Mouse (Mus musculus) frontal cortex, adult 2 months (tissue): ENCODE measurements around the gene Gm3298. TPM values are rescaled to one million over a fixed set of nuclear protein-coding genes. Genes with fewer than 3 reads are reported as not detected.
"Not testable (repeated sequence)": the region's sequence is repeated elsewhere in the genome, so short reads cannot be mapped to it uniquely, and the experiment has no call there.

Experiments
- DNase-seq, 2 experiments: peaks; one replicate each; pipeline ENCODE4 v3.0.0; 2022; ENCODE audit warnings: low spot score in 1 of 2; ENCODE audit errors: extremely low spot score in 1 of 2
- polyA plus RNA-seq: library from polyadenylated mRNA; depleted of rRNA; stranded (reverse); fragments of >200 nt; gene quantifications from 2 replicates; pipeline ENCODE4 v1.2.3, GENCODE M21; 2012; rRNA removed

Gm3298 gene
- polyA plus RNA-seq: not detected in 2 replicates

GRCm38 (mm10) chr14:5015591-5015990, at the start of gene Gm3298:
TSS of gene Gm3298 (plus strand) at chr14:5015891.
- DNase-seq: not testable (repeated sequence)

- DNase-seq: not testable (repeated sequence)
These were observed 32.1 kb upstream of the Gm3298 start, which contains the start of gene Gm8297 for GRCm38 (mm10) chr14:4983635-4984034. TSS of gene Gm8297 (plus strand) at chr14:4983935.

GRCm38 (mm10) chr14:5050329-5050728, 34.6 kb downstream of the Gm3298 start, which contains the start of gene 4930555G01Rik:
TSS of gene 4930555G01Rik (plus strand) at chr14:5050629.
- not testable (repeated sequence) for DNase-seq

Other genes with a start within 250 kb of the Gm3298 start
- gene Gm9602, start 239.6 kb upstream of the Gm3298 start, polyA plus RNA-seq: not detected in 2 replicates
- gene Gm3269, start 177.8 kb upstream of the Gm3298 start, polyA plus RNA-seq: not detected in 2 replicates
- 0.90 TPM in 1 of 2 replicates, not detected in the other for gene Gm3264, start 160.3 kb upstream of the Gm3298 start, polyA plus RNA-seq
- gene Gm3278, start 123.5 kb upstream of the Gm3298 start, polyA plus RNA-seq: 0.15 and 0.26 TPM in 2 replicates
- not detected in 2 replicates for gene Gm8297, start 32.0 kb upstream of the Gm3298 start, polyA plus RNA-seq
- gene 4930555G01Rik, start 34.7 kb downstream of the Gm3298 start, polyA plus RNA-seq: not detected in 2 replicates
- 1.8 and 2.3 TPM in 2 replicates for gene Gm8281, start 55.1 kb downstream of the Gm3298 start, polyA plus RNA-seq
- gene Gm8279, start 115.6 kb downstream of the Gm3298 start, polyA plus RNA-seq: 0.13 and 0.18 TPM in 2 replicates
- not detected in 2 replicates for gene Gm3317, start 148.6 kb downstream of the Gm3298 start, polyA plus RNA-seq
- gene Gm8271, start 169.9 kb downstream of the Gm3298 start, polyA plus RNA-seq: not detected in 2 replicates
- not detected in 2 replicates for gene Gm3526, start 244.7 kb downstream of the Gm3298 start, polyA plus RNA-seq